Mouse (Mus musculus) left cerebral cortex, adult 18-20 months (tissue): ENCODE measurements around the gene Plcg2. TPM values are rescaled to one million over a fixed set of nuclear protein-coding genes. Genes with fewer than 3 reads are reported as not detected.

ENCODE experiments used
- DNase-seq, 2 experiments: peaks; one replicate each; pipeline ENCODE4 v3.0.0; 2021 to 2022; ENCODE audit warnings: low spot score in 2 of 2, mixed read lengths in 1 of 2
- total RNA-seq, 2 experiments: library from RNA; stranded (reverse); gene quantifications; 2 replicates each; pipeline ENCODE4 v1.2.3; 2021

Plcg2 gene
- total RNA-seq, 2 experiments from 2014 or later, result 2.6 to 2.7 TPM

- no peak for DNase-seq
Measured at GRCm38 (mm10) chr8:117627096-117627495, 129.0 kb downstream of the Plcg2 start.

DNA sequence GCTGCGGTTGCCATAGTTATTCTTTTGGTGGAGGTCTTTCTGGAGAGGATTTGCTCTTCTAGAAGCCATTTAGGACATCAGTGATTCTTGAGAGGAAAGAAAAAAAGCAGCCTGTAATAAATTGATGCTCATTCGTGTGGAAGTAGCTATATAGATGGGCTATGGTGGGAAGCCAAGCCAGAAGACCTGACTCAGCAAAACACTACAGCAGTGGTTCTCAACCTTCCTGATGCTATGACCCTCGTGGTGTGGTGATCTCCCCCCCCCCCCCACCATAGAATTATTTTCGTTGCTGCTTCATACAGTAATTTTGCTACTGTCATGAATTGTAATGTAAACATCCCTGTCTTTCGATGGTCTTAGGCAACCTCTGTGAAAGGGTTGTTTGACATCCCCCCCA is 134.4 kb downstream of the Plcg2 start:
- no peak for DNase-seq

DNA sequence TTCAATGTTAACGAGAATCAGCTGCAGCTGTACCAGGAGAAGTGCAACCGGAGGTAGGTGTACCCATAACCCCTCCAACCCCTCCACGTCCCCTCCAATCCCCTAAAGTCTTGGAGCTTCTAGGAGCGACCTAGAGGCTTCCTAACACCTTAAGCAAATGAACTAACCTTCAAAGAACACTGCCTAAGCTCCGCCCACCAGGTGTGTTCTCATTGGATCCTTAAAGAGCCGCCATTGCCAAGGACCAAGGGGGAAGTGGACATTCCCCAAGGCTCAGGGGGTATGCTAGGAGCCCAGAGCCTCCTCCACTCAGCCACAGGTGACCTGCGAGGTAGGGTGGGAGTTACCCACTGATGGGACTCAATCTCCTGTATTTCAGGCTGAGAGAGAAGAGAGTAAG is 136.3 kb downstream of the Plcg2 start:
- DNase-seq, result no peak

DNA sequence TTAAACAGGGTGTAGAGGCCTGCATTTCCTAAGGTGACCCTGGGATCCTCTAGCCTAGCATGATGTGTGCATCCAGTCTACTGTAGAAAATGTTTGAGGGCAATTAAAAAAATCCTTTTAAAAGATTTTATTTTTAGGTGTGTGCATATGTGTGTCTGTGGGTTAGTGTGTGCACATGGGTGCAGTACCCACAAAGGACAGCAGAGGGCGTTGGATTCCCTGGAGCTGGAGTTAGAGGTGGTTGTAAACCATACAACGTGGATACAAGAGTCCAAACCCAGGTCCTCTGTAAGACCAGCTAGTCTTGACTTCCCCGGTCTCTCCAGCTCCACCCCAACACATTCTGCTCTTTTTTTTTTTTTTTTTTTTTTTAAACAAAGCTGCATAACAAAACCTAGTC is 139.4 kb downstream of the Plcg2 start:
- no peak for DNase-seq

GRCm38 (mm10) chr8:117639631-117640030 is 141.5 kb downstream of the Plcg2 start:
- DNase-seq, result no peak

- DNase-seq, result no peak
Measured at GRCm38 (mm10) chr8:117645486-117645885, 147.4 kb downstream of the Plcg2 start.

DNA sequence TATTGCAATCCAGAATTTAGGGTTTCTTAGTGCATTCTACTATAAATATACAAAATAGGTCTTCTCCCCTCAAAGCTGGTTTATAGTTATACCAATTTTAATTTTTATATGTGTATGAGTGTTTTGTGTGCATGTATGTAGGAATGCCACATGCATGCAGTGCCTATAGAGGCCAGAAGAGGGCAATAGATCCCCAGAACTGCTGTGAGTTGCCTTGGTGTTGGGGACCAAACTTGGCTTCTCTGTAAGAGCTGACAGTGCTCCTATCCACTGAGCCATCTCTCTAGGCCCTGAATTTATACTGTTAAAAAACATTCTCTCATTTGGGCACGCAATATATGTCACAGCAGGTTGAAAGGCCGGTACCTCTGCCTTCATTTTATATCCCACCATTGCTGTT is 147.9 kb downstream of the Plcg2 start:
- peak; percentile 49 to 55 for DNase-seq

GRCm38 (mm10) chr8:117646440-117646839 is 148.3 kb downstream of the Plcg2 start:
- DNase-seq, result no peak

DNA sequence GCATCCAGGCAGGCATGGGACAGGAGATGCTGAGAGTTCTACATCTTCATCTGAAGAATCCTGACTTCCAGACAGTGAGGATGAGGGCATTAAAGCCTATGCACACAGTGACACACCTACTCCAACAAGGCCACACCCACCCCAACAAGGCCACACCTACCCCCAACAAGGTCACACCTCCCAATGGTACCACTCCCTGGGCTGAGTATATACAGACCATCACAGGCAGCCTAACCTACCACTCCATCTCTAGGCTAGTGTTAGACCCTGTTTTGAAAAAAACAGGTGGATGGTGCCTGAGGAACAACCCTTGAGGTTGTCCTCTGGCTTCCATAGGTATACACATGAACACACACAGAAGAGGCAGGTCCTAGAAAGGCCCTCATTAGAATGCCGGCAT is 154.2 kb downstream of the Plcg2 start:
- DNase-seq, result no peak

- no peak for DNase-seq
Measured at GRCm38 (mm10) chr8:117658990-117659389, 160.9 kb downstream of the Plcg2 start.

- DNase-seq, result peak; percentile 6 to 13
Measured at GRCm38 (mm10) chr8:117660358-117661031, 162.4 kb downstream of the Plcg2 start.

- no peak for DNase-seq
Measured at GRCm38 (mm10) chr8:117667349-117668124, 169.4 kb downstream of the Plcg2 start.

DNA sequence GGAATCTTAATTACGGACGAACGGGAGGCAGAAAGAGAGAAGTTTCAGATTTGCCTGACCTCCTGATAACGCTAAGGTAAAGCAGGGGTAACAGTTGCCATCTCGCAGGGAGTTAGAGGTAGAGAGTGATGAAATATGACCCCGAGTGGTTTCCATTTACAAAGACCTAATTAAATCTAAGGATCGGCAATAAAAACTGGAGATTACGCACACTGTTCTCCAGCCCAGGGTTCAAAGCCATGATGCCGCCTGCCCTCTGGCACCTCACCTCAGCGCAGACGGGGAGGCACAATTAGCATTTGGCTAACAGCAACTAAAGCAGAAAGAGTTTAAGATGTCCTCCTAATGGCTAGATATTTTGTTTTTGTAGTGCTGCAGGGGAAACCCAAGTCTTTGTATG is 172.4 kb downstream of the Plcg2 start:
- no peak for DNase-seq

DNA sequence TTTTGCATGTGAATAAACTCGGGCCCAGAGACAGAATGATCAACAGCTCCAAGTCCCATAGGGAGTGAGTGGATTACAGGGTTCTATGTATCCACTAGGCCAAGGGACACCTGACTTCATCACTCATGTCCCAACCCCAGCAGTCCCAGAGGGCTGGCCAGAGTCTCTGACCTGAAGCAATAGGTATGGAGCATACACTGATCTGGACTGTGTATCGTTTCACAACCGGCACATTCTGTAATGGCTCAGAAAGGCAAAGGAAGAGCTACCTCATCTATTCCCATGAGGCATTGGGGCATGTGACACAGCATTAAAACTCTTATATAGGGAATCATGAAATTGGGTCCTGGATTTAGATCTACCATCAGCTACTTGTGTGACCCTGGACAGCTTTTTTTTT is 174.5 kb downstream of the Plcg2 start:
- no peak for DNase-seq

DNA sequence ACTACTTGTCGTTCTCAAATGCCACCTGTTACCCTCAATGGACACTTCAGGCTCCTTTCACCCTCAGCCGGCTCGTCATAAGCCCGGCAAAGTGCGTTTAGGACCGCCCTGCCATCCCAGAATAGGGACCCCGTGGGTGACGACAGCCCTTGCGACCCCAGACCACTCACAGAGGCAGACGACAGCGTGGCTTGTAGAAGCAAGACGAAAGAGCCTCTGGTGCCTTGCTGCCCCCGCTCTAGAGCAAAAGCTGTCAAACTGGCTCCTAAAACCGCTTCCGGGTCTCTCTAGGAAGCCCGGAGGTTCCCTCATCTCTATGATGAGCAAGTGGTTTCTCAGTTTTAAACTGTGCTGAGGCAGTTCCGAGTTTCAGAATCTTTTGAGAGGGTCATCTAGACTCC is 175.3 kb downstream of the Plcg2 start, which contains the start of gene Sdr42e1:
Gene Sdr42e1, minus strand, starts transcription at position 260 of the 401 bp plus-strand sequence.
- DNase-seq, result peak; percentile 20 to 41

GRCm38 (mm10) chr8:117675171-117675570 is 177.1 kb downstream of the Plcg2 start:
- no peak for DNase-seq

DNA sequence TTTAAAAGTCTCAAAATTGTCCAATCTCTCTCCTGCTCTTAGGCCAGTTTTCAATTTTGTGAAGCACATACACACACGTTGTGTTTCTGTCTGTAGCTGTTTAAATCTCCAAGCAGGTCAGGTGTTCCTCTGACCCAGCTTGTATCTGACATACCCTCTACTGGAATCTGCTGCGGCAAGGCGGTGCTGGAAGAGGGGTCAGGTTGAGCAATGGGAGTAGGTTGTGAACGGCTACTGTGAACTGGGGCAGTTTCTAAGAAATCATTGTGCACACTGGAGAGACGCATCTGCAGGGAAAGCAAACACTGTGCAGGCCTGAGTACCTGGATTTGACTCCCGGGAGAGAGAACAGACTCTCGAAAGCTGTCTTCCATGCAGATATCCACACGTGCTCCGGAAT is 178.4 kb downstream of the Plcg2 start:
- no peak for DNase-seq

- no peak for DNase-seq
Measured at GRCm38 (mm10) chr8:117677011-117677410, 178.9 kb downstream of the Plcg2 start.

GRCm38 (mm10) chr8:117678650-117679049 is 180.6 kb downstream of the Plcg2 start:
- DNase-seq, result no peak

- no peak for DNase-seq
Measured at GRCm38 (mm10) chr8:117683925-117684472, 185.9 kb downstream of the Plcg2 start.

- no peak for DNase-seq
Measured at GRCm38 (mm10) chr8:117684504-117684903, 186.4 kb downstream of the Plcg2 start.
